Mouse (Mus musculus) midbrain, embryonic 11.5 days (tissue): ENCODE data around the gene Rps25. TPM values are rescaled to one million over a fixed set of nuclear protein-coding genes. Genes with fewer than 3 reads are reported as not detected.
A peak's percentile ranks its signal among the peaks of the same experiment; 100 is the strongest.
"Not testable (repeated sequence)": the region's sequence is repeated elsewhere in the genome, so short reads cannot be mapped to it uniquely, and the experiment has no call there.

Experiments
- ATAC-seq: fragments of 200-750 bp; cut with Nextera tagmentation; 2 replicates; pipeline ENCODE4 v1.8.0; 2017; ENCODE audit warnings: moderate TSS enrichment, moderate library complexity; ENCODE audit not compliant: low FRiP score
- DNase-seq: peaks from one replicate; pipeline ENCODE4 v3.0.0; 2015; ENCODE audit warnings: low spot score; ENCODE audit errors: missing footprints
- H3K27ac ChIP-seq: fragments of 300-500 bp; sonication (generic); 2 replicates; pipeline ENCODE4 v1.5.1; 2014; ENCODE audit warnings: low read depth, low read length
- H3K27me3 ChIP-seq: fragments of 300-500 bp; sonication (generic); 2 replicates; pipeline ENCODE4 v1.6.1; 2014; ENCODE audit warnings: mild to moderate bottlenecking, low read length, moderate library complexity, mixed read lengths; ENCODE audit not compliant: control insufficient read depth, insufficient read depth
- H3K36me3 ChIP-seq: fragments of 300-500 bp; sonication (generic); 2 replicates; pipeline ENCODE4 v1.6.1; 2014; ENCODE audit warnings: mild to moderate bottlenecking, low read length, moderate library complexity, mixed read lengths; ENCODE audit not compliant: control insufficient read depth, insufficient read depth
- H3K4me1 ChIP-seq: fragments of 300-500 bp; sonication (generic); 2 replicates; pipeline ENCODE4 v1.6.1; 2014; ENCODE audit warnings: low read length; ENCODE audit not compliant: control insufficient read depth, insufficient read depth
- H3K4me2 ChIP-seq: fragments of 300-500 bp; sonication (generic); 2 replicates; pipeline ENCODE4 v1.6.1; 2014; ENCODE audit warnings: mild to moderate bottlenecking, moderate library complexity
- H3K4me3 ChIP-seq: fragments of 300-500 bp; sonication (generic); 2 replicates; pipeline ENCODE4 v1.5.1; 2014; ENCODE audit warnings: low read depth, low read length
- H3K9ac ChIP-seq: fragments of 300-500 bp; sonication (generic); 2 replicates; pipeline ENCODE4 v1.6.1; 2014; ENCODE audit warnings: low read length
- H3K9me3 ChIP-seq: fragments of 300-500 bp; sonication (generic); 2 replicates; pipeline ENCODE4 v1.6.1; 2016; ENCODE audit warnings: low read length; ENCODE audit not compliant: control insufficient read depth
- WGBS: fragments of 180-500 bp; shearing (Covaris S2); extraction: QIAGEN DNeasy Blood & Tissue Kit; methylation state at CpG from one replicate; pipeline ENCODE4 v1.1.7; 2014; 5-methylcytosine and 5-hydroxymethylcytosine counted together
- polyA plus RNA-seq: library from polyadenylated mRNA; unstranded; fragments of >200 nt; fragmentation: Nextera tagmentation; extraction: Ambion mirVana; gene quantifications from 2 replicates; pipeline ENCODE4 v1.2.1, GENCODE M21; 2014

Rps25 gene
- 1,710 and 1,826 TPM in 2 replicates for polyA plus RNA-seq

- no peaks in the 10 kb centered on the region for H3K27me3 ChIP-seq
- WGBS = under 1% methylated on average over 51 of the region's 51 CpGs
- H3K4me2 ChIP-seq = peak within 1 kb of the TSS; percentile 52
- H3K9me3 ChIP-seq = no peaks in the 10 kb centered on the region
- peak within 1 kb of the TSS; percentile 88 for H3K9ac ChIP-seq
- H3K36me3 ChIP-seq = peaks cover 26% of the 10 kb centered on the region
- ATAC-seq (peak; percentile 96), DNase-seq (peak; percentile 99)
- H3K4me1 ChIP-seq = peaks cover 7% of the 10 kb centered on the region
- H3K27ac ChIP-seq = peak within 1 kb of the TSS; percentile 80
- H3K4me3 ChIP-seq = peak within 1 kb of the TSS; percentile 83
Measured at GRCm38 (mm10) chr9:44406906-44407751, at the start of gene Rps25, which contains the start of gene Trappc4. TSS of gene Rps25 (plus strand) at chr9:44407139. TSS of gene Trappc4 (minus strand) at chr9:44407600.

GRCm38 (mm10) chr9:44357207-44357606 lies 49.7 kb upstream of the Rps25 start:
- no peak overlapping the region for H3K9ac ChIP-seq
- DNase-seq (no peak), ATAC-seq (no peak)
- H3K27me3 ChIP-seq = no peaks in the 10 kb centered on the region
- H3K27ac ChIP-seq = no peak overlapping the region
- H3K4me2 ChIP-seq = no peak overlapping the region
- no peaks in the 10 kb centered on the region for H3K9me3 ChIP-seq
- no peak overlapping the region for H3K4me3 ChIP-seq
- H3K36me3 ChIP-seq = peaks cover 44% of the 10 kb centered on the region
- WGBS = 76% methylated on average over 4 of the region's 4 CpGs
- peaks cover 3% of the 10 kb centered on the region; the same call in 1 of the 2 replicates for H3K4me1 ChIP-seq

- Histone ChIP-seq H3K9ac (peak within 1 kb of the TSS; percentile 81), H3K4me3 (peak within 1 kb of the TSS; percentile 80), H3K4me1 (peaks cover 3% of the 10 kb centered on the region; the same call in 1 of the 2 replicates), H3K27me3 (no peaks in the 10 kb centered on the region), H3K9me3 (no peaks in the 10 kb centered on the region), H3K36me3 (peaks cover 10% of the 10 kb centered on the region), H3K27ac (peak within 1 kb of the TSS; percentile 21; the same call in 1 of the 2 replicates), H3K4me2 (peak within 1 kb of the TSS; percentile 47)
- WGBS = 1% methylated on average over 44 of the region's 44 CpGs
- peak; percentile 99 for DNase-seq
- peak; percentile 94 for ATAC-seq
Measured at GRCm38 (mm10) chr9:44361190-44361917, 45.6 kb upstream of the Rps25 start, which contains the start of gene Vps11. TSS of gene Vps11 (minus strand) at chr9:44361670.

GRCm38 (mm10) chr9:44361931-44362330 lies 45.0 kb upstream of the Rps25 start:
- Histone ChIP-seq H3K27ac (peak overlapping the region; percentile 21; the same call in 1 of the 2 replicates), H3K4me2 (peak overlapping the region; percentile 40; the same call in 1 of the 2 replicates), H3K9ac (peak overlapping the region; percentile 81; the same call in 1 of the 2 replicates), H3K4me3 (peak overlapping the region; percentile 80; the same call in 1 of the 2 replicates)
- not testable (repeated sequence) for H3K36me3 ChIP-seq, H3K4me1 ChIP-seq, H3K27me3 ChIP-seq, DNase-seq, H3K9me3 ChIP-seq
- ATAC-seq = peak; percentile 52
- WGBS = 51% methylated on average over 4 of the region's 4 CpGs

- H3K36me3 ChIP-seq = 0 out of 2 replicates have a peak, but pooled peaks cover 1% of the 10 kb centered on the region
- no peaks in the 10 kb centered on the region for H3K9me3 ChIP-seq
- H3K4me2 ChIP-seq = no peak overlapping the region
- H3K4me1 ChIP-seq = peaks cover 3% of the 10 kb centered on the region; the same call in 1 of the 2 replicates
- no peak for ATAC-seq
- DNase-seq = no peak
- H3K27me3 ChIP-seq = no peaks in the 10 kb centered on the region
- H3K4me3 ChIP-seq = no peak overlapping the region
- no peak overlapping the region for H3K27ac ChIP-seq
- no peak overlapping the region for H3K9ac ChIP-seq
- 60% methylated on average over 3 of the region's 3 CpGs for WGBS
Measured at GRCm38 (mm10) chr9:44364480-44364879, 42.5 kb upstream of the Rps25 start.

- no peak for ATAC-seq
- DNase-seq = no peak
Measured at GRCm38 (mm10) chr9:44373386-44373785, 33.6 kb upstream of the Rps25 start.

GRCm38 (mm10) chr9:44376141-44376540 lies 30.8 kb upstream of the Rps25 start:
- ATAC-seq = no peak
- Histone ChIP-seq H3K27me3 (no peaks in the 10 kb centered on the region), H3K4me2 (no peak overlapping the region), H3K9me3 (no peaks in the 10 kb centered on the region), H3K36me3 (peaks cover 2% of the 10 kb centered on the region; the same call in 1 of the 2 replicates), H3K9ac (no peak overlapping the region), H3K4me1 (peaks cover 12% of the 10 kb centered on the region), H3K4me3 (no peak overlapping the region), H3K27ac (no peak overlapping the region)
- 90% methylated on average over 6 of the region's 6 CpGs for WGBS
- no peak for DNase-seq

More at GRCm38 (mm10) chr9:44373386-44373785, 33.6 kb upstream of the Rps25 start:
- no peak overlapping the region for H3K9ac ChIP-seq
- no peaks in the 10 kb centered on the region for H3K36me3 ChIP-seq
- H3K27ac ChIP-seq = no peak overlapping the region
- H3K4me2 ChIP-seq = no peak overlapping the region
- no peaks in the 10 kb centered on the region for H3K9me3 ChIP-seq
- H3K4me1 ChIP-seq = peaks cover 2% of the 10 kb centered on the region
- H3K27me3 ChIP-seq = no peaks in the 10 kb centered on the region
- no peak overlapping the region for H3K4me3 ChIP-seq

- not testable (repeated sequence) for H3K27ac ChIP-seq, ATAC-seq, H3K27me3 ChIP-seq, H3K9ac ChIP-seq, H3K4me2 ChIP-seq, H3K4me3 ChIP-seq, H3K36me3 ChIP-seq, DNase-seq, H3K9me3 ChIP-seq
- 86% methylated on average over 2 of the region's 2 CpGs for WGBS
- H3K4me1 ChIP-seq = peaks cover 12% of the 10 kb centered on the region
Measured at GRCm38 (mm10) chr9:44377335-44377734, 29.6 kb upstream of the Rps25 start.
